Mouse (Mus musculus) embryonic fibroblast, embryonic 13.5 days (primary cell): ENCODE results near the gene Cfap77.

Source experiments
- CTCF ChIP-seq: IDR thresholded peaks from 2 replicates; pipeline ENCODE4 v1.5.1; 2011; ENCODE audit warnings: mild to moderate bottlenecking, control low read depth, low read length, moderate library complexity, borderline replicate concordance; ENCODE audit not compliant: insufficient read depth
- POLR2A ChIP-seq: IDR thresholded peaks from 2 replicates; pipeline ENCODE4 v1.6.1; 2011; ENCODE audit warnings: low read depth, mild to moderate bottlenecking, control low read depth, low read length, moderate library complexity

DNA sequence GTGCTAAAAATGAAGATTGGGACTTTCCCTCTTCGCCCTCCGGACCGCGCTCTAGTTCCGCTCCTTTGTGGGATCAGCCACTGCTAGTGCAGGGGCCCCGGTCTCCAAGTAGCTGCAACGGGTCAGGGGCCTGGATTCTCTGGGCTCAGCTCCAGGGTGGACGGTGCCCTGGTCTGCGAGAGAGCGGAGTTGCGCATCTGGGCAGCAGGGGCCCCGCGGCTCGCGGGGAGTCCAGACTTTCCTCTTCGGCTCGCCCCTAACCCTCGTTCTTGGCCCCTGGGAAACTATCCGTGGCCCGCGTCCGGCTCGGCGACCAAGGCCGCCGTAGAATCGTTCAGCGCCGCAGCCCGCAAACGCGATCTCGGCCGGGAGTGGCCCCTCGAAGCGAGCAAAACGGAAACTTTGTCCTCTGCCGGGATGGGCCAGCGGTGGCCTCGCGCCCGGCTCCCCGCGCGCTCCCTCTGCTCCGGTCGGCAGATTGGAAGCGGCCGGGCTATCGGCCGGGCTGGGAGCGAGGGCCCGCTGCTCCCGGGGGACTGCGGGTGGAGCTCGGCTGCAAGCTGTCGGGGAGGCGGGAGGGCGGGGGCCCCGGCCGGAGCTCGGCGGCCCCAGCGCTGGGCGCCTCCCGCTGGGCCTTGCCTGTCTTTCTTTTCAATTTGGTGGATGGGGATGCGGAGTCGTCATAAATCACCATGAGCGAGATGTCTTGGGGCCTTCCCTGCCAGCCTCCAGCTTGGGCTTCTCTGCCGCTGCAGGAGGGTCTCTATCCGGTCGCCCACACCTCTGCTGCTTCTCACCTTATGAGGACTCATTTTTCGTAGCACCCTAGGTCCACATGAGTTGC, 137.1 kb downstream of the Cfap77 start:
- no peak for TF ChIP-seq POLR2A
- TF ChIP-seq CTCF, result no peak
